Mouse (Mus musculus): ENCODE results near the gene Skap1. TPM values are rescaled to one million over a fixed set of nuclear protein-coding genes. Genes with fewer than 3 reads are reported as not detected.
A peak's percentile ranks its signal among the peaks of the same experiment; 100 is the strongest.

Skap1 gene
- total RNA-seq, 4 experiments from 2014 or later = 7.3 to 15.3 (median 11.2) TPM

DNA sequence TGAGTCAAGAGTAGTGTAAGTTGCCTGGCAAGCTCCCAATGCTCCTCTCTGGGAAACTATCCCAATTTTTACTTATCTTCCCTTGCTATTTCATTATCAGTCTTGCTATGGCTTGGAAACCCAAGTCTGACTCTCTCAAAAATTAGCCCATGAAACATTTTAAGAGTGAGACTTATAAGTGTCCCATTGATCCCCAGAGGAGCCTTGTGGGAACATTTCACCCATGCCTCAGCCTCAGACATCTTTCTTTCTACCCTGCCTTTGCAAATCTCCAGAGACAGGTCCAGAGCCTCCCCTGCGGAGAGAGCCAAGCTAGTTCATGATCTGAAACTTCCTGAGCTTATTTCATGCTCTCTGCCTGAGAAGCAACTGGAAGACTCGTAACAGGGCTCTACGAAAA, 167.1 kb downstream of the Skap1 start:
- DNase-seq = no peak

DNA sequence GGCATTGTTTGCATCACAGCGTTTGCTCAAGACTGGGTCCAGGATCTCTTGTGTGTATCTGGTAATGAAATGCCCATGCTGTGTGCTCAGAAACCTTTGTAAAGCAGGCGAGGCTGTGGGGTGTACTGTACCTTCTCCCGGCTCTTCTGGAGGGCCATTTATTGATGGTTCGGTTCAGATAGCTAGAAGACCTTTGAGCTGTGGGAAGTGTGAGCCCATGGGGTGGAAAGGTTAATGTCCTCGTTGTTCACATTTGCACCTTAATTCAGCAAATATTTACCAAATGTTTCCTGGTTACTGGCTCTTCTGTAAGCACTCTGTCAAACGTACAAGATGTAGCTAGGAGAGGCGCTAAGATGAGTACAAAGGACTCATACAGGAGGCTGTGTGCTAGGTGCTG, 173.5 kb downstream of the Skap1 start:
- no peak for DNase-seq

DNA sequence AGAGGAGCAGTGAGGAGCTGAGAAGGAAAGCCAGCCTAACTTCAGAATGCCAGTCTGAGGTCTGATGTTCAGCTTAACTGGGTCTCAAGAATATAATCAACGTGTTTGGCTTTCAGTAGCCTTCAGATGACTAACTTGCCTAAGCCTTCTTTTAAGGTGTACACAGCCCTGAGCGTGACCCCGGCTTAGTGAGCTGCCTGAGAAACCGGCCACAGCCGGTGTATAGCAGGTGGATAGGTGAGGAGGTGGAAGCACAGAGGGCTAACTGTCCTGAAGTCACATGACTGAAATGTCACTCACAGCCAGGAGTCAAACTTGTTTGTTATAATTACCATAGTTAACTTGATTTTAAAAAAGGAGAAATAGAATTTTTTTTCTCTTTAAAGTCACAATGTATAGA, 175.4 kb downstream of the Skap1 start:
- no peak for DNase-seq

DNA sequence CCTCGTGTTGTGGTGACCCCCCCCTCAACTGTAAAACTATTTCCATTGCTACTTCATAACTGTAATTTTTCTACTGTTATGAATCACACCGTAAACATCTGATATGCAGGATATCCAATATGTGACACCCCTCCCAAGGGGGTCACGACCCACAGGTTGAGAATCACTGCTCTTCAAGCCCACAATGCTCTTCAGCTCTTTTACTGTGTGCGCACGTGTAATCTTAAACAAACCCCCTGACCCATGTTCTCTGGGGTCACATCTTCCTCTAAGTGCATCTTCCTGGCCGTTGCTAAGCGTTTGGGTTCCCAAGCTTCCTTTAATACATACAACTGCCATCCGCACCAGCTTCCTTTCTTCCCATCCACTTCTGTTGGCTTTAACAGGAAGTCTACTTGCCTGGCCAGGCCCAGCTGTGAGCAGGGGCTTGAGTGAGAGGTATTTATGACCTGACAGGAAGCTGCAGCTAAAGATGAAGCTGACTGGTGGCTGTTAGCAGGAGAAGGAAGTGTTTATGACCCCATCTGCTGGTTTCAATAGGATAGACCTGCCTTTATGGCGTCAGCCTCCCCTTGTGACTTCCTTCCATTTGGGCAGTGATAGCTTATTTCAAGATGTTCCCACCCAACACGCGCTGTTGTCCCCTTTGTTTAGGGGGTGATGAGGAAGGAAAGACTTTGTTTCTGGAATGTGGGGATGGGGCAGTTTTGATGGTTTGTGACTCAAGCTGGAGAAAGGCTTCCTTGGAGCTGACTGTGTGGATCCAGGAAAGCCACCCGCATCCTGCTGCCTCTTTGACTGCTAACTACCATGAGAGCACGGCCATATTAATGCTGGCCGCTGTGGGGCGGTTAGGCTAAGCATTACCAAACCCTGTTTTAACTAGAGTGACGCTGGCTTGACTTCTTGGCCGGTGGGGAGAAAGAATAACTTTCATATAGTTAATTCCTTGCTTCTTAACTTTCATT, 178.1 kb downstream of the Skap1 start:
- no peak for DNase-seq

DNA sequence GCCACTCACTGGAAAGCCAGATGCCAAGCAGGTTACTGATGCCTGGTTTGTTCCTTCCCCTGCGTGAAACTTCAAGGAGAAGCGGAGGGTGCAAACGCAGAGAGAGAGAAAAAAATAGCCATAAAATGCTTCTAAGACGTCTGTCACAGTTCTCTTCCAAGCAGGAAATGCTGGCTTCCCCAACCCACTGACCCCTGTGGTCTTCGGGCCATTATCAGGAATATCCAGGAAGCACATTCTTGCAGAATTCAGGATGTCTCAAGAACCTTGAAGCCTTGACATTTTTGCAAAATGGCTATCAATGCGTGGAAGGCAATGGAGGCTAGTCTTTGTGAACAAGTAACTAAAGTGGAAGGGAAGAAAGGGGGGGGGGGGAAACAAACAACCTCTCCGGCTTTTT, 180.6 kb downstream of the Skap1 start:
- no peak for DNase-seq

DNA sequence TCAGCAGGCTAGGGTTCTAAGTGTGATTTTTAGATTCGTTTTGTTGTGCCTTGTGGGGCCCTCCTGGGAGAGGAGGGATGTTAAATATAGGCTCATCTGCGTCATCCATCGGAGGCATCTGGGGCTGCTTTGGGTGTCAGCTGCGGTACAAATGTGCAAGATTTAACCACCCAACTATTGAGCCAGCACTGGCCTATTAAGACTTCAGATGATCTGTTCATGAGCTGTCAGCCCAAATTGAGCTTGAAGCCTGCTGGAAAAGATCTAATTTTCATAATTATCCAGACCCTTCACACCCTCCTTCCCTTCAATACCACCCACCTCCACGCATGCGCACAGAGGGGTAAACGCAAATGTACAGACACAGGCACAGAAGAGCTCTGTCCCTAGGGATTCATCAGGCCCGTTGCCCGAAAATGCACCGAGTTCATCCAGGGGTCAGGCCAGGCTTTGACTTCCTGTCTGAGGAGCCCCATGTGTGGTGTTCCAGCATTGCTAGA, 181.2 kb downstream of the Skap1 start:
- peak; percentile 17 for DNase-seq

DNA sequence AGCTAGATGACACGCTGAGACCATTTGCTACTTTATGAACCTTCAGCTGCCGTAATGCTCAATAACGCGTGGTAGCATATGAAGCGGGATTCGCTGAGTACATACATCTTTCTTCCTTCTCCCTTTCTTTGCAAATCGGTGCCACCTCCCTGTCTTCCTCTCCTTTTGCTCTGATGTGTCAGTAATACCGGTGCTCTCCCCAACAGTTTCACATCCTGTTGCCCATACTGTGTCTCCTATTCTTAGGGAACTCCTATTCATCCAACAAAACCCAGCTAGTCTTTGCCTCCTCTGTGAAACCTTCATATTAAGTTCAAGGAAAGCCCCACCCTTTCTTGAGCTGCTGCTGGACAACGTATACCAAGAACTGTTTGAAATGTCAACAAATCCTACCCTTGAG, 187.5 kb downstream of the Skap1 start:
- DNase-seq = no peak

DNA sequence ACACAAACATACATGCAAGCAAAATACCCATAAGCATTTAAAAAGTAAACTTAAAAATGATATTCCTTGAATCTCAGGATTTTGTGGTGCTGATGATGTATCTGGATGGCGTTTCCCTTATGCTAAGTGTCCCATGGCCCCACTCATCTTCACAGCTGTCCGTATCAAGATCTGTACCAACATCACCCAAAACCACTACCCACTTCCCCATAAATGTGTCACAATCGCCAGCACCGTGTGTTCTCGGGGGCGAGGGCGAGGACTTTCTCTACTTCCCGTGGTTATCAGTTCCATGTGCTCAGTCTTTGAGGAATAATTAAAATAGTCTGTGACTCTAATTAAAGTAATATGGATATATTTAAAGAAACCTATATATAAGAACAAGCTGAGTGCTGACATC, 189.5 kb downstream of the Skap1 start:
- no peak for DNase-seq

DNA sequence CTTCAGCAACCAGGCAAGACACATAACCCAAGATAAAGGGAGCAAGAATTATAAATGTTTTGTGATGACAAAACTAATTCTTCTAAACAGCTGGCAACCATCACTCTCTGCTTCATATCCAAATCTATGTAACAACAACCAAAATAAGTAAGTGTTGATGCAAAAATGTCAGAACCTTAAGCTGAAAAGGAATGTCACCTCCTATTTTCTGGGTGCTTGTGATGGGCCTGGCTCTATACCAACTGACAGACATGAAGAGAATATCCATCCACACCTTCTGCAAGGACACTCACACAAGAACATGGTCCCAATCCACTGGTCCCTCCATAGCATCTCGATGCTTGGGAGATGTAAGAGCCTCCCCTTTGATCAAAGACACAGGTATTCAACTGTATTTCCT, 194.0 kb downstream of the Skap1 start:
- DNase-seq = no peak

DNA sequence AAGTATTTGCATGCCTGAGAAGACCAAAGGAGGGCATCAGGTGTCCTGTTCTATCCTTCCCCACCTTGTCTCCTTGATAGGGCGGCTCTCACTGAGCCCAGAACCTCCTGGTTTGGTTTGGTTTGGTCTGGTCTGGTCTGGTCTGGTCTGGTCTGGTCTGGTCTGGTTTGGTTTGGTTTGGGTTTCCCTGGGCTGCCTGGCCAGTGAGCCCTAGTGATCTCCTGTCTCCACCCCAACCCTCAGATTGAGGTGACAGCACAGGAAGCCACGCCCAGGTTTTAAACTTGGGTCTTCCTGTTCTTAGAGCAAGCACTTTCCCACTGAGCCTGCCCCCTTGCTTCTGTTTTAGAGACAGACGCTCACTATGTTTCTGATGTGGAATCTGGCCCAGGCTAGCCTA, 202.5 kb downstream of the Skap1 start:
- no peak for DNase-seq

DNA sequence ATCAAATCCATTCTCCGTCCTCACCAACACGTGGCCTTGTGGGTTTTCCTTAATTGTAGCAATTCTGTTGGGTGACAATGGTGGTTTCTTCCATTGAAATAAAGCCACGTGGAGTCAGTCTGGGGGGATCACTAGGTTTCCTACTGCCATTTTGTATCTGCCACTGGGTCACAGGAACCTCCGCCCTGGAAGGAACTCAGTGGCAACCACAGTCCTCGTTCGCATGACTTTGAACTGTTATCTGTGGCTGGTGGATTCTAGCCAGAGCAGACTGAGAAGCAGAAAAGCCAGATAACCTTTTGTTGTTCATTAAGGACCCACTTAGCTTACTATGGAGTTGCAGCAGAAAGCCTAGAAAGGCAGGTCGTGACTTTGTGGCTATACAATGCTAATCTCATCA, 204.0 kb downstream of the Skap1 start:
- DNase-seq = no peak

DNA sequence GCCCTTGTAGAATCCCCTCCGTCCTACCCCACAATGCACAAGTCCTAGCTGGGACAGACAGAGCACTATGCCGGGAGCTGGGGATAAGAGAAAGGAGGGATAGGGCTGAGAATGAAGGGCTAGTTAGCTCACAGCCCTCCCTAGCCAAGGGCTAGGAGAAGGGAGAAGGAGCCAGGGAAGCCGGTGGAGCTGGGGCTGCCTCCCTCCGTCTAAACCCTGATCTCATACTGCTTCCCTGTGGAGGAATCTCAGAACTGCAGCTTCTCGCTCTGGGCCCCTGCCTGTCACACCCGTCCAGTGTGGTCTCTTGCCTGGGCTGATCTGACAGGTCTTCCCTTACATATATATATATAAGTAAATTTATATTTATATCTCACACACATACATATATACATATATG, 209.4 kb downstream of the Skap1 start:
- DNase-seq = peak; percentile 9

DNA sequence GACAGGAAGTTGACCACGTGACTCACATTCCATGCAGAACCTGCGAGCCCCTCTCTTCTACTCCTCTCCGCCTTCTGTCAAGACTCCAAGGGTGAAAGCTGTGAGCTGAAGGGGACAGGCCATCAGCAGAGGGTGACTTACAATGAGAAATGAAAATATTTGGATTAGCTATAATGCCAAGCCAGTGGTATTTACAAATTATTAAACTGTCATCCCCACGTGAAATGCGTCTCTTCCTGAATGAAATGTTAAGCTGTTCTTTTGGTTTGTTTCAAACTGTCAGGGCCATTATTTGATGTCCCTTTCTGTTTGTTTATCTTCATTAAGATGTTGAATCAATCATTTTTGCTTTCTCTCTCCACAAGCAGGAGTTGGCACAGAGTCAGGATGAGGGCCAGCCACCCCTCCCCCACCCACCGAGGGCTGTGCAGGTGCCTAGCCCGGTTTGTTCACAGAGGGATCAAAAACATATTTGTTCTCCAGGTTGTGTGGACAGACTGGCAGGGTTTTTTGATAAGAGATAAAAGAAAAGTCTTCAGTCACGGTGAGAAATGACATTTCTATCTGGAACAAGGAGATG, 210.5 kb downstream of the Skap1 start:
- DNase-seq = no peak

DNA sequence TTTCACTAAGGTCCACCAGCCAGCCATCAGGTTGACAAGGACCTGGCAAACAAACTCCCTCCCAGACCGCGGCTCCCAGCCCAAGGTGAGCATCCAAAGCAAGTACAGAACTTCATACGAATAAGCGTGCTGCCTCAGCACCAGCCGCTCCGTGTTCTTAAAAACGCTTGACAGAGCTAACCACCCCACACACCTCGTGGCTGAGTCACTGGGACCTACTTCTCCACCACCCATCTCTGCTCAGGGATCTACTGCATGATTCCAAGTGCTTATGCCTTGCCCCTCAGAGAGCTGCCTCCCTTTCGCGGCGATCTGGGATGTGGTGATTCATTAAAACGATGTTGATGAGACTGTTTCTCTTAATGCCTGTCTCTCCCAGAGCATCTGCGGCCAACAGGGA, 213.6 kb downstream of the Skap1 start:
- DNase-seq = no peak

DNA sequence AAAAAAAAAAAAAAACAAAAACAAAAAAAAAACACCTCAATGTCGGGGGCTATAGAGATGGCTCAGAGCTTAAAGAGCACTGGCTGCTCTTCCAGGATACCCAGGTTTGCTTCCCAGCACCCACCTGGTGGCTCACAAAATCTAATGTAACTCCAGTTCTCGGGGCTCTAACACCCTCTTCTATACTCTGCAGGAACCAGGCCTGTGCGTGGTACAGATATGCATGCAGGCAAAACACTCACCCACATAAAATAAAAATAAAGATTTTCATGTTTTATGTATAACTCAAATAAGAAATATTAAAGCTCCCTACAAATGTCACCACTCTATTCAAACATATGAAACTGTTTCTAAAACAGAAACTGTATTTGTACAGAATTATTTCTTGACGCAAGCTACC, 214.6 kb downstream of the Skap1 start:
- no peak for DNase-seq

DNA sequence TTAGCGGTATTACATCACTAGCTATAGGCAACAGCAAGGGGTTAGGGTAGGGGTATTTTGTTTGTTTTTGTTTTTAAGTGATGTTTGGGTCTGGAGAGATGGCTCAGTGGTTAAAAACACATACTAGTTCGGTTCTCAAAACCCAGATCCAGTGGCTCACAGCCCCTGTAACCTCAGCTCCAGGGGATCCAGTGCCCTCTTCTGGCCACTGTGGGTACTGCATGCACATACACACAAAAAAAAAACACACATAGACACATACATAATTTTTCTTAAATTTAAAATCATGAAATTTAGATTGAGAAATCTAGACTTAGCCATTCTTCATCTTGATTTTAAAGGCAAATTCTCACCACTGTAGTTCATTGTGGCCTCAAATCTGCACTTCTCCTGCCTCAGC, 221.0 kb downstream of the Skap1 start:
- DNase-seq = no peak

DNA sequence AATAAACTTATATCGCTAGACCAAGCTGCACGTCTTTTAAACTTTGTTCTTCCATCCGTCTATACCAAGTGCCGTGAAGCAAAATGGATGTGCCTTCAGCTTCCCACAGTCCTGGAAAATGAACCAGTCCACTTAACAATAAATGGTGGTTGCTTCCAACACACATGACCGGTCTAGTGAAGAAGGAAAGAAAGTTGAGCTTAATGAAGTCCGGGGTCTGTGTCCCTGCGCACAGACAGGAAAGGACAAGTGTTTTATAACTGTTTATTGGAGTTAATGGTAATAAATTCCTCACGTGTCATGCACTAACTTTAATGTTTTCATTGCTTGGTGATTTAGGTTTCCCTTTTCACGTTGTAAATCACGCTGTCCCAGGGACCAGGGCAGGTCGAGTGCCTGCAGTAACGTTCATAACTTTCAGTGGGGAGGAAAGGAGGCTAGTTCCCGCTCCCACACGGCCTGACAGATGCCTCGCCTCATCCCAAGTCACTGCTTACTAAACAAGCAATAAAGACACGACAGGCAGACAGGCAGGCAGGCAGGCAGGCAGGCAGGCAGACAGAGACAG, 222.4 kb downstream of the Skap1 start:
- DNase-seq = no peak

DNA sequence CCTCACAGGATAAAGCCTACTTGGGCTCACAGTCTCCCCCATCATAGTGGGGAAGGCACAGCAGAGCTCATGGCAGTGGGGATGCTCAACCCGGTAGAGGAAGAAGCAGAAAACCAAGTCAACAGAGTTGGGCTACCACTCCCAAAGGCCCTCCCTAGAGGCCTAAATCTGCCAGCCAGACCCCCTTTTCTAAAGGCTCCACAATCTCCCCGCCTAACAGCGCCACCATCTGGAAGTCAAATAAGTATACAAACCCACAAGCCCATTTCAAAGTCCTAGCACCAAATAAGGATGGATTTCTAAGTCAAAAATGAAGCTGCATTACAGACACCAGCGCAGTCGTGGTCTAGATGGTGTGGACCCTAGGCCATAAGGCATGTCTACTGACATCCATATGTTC, 227.9 kb downstream of the Skap1 start:
- no peak for DNase-seq

DNA sequence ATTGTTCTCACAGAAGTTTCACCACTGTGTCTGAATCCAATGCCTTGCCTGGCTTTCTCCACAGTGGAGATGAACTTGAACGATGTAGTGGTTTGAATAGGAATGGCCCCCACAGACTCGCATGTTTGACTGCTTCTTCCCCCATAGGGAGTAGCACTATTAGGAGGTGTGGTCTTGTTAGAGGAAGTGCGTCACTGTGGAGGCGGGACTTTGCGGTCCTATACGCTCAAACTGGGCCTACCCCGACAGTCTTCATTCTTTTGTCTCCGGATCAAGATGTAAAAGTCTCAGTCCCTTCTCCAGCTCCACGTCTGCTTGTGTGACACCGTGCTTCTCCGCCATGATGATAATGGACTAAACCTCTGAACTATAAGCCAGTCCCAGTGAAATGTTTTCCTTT, 229.0 kb downstream of the Skap1 start:
- no peak for DNase-seq

DNA sequence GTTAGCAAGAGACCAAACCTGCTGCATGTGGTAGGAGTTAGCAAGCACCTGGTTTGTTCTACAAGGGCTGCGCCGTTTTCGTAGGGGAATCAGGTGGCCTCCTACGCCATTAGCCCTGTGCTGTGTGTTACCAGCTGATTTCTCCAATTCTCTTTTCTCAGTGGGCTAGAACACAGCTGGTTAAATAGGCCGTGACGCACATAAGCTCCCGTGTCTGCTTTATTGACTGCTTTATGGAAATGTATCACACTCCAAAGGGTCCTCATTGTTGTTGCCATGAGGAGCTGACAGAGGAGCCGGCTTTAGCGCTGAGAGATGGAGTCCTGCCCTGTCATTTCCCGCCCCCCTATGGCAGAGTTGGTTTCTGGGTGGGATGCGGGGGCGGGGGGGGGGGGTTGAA, 230.4 kb downstream of the Skap1 start:
- DNase-seq = no peak

DNA sequence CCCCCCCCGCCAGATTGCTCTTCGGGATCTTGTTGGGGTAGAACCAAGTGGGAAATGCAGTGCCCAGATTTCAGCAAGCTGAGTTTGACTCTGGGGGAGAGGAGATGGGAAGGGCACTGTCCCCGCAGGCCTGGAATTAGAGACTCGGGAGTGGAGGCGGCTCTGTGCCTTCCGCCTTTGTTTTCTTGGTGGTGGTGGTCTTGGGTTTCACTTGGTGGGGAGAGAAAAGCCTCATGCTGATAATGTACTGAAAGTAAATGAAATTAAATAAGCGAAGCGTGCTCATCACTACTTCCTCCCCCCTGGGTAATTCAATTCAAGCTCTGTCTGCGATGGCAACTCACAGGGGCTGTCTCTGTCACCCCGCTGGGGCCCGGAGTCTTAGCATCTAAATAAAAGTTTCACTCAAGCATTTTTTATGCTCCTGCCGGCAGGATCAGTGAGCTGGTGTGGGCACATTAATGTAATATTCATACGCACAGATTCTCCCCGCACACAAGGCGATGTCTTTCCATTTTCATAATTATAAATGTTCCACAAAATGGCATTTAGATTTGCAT, 231.9 kb downstream of the Skap1 start:
- no peak for DNase-seq

DNA sequence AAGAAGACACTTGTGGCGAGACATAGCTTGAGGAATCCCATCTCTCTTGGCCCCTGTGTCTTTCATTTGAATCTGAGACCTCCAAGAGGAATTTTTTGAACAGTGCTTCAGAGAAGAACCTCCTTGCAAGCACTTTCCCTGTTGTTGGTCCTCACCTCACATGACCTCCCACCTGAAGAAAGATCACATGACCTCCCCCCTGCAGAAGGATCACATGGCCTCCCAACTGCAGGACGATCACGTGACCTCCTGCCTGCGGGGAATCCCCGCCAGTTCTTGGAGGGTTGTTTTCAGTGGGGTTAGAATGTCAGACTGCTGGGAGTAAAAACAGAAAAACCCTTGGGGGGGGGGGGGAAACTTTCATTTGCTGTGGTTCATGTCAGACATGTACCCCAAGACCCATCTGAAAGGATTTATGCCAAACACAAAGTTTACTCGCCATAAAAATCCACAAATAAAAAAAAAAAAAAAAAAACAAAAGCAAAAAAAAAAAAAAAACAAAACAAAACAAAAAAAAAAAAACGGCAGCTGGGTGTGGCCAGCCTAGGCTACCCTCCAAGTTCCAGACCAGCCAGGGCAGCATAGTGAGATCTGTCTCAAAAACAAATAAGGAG, 232.6 kb downstream of the Skap1 start:
- no peak for DNase-seq

DNA sequence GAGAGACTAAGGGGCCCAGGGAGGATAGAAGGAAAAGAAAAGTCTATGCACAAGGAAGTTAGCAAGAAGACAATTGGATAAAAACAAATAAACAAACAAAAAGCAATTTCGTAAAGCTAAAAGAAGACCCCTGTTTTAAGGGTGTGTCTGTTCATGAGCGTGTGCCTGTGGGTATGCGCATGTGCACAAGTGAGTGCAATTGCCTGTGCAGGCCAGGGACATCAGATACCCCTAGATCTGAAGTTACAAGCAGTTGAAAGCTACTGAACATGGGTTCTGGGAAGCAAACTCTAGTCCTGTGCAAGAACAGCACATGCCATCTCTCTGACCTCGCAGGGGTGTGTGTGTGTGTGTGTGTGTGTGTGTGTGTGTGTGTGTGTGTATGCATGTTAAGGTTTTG, 233.1 kb downstream of the Skap1 start:
- no peak for DNase-seq
